Mouse (Mus musculus) layer of hippocampus, adult 2 months (tissue): ENCODE measurements around the gene Hyal2. TPM values are rescaled to one million over a fixed set of nuclear protein-coding genes. Genes with fewer than 3 reads are reported as not detected.

ENCODE experiments used
- DNase-seq, 2 experiments: peaks; one replicate each; pipeline ENCODE4 v3.0.0; 2022; ENCODE audit warnings: low spot score in 2 of 2
- H3K27ac ChIP-seq: fragments of 200-600 bp; 2 replicates; pipeline ENCODE4 v1.8.1; 2022
- H3K4me3 ChIP-seq: fragments of 200-600 bp; 2 replicates; pipeline ENCODE4 v1.8.1; 2022; ENCODE audit warnings: mild to moderate bottlenecking
- CTCF ChIP-seq: fragments of 200-600 bp; conservative IDR thresholded peaks from 2 replicates; pipeline ENCODE4 v1.8.1; 2022; ENCODE audit warnings: antibody characterized with exemption, mild to moderate bottlenecking, moderate library complexity
- long read RNA-seq, 2 experiments: library from polyadenylated mRNA; stranded (forward); transcript quantifications; one replicate each; pipeline ENCODE4 v2.0.0; 2021; ENCODE audit warnings: borderline mapping rate in 2 of 2
- total RNA-seq, 2 experiments: library from RNA; stranded (reverse); gene quantifications; 2 replicates each; pipeline ENCODE4 v1.2.3; 2021

Gene Hyal2
- 10 to 100 TPM; 11.5 to 16.9 TPM for total RNA-seq
- long read RNA-seq, experiment 1, transcript Hyal2-201 (4 exons, 1,893 nt): major isoform, 12 of 17 reads
- long read RNA-seq, experiment 1, partial matches to known transcripts: 4 of 17 reads
- long read RNA-seq, experiment 1, other reads (novel, unspliced or antisense): 0 of 17 reads
- long read RNA-seq, experiment 2, transcript Hyal2-201 (4 exons, 1,893 nt): major isoform, 11 of 15 reads
- long read RNA-seq, experiment 2, partial matches to known transcripts: 1 of 15 reads
- long read RNA-seq, experiment 2, other reads (novel, unspliced or antisense): 1 of 15 reads

- no peak for TF ChIP-seq CTCF
- DNase-seq: no peak
- peak within 1 kb of the TSS; percentile 96 for H3K27ac ChIP-seq
These were observed at the start of gene Hyal2 for GRCm38 (mm10) chr9:107567702-107568319. TSS of gene Hyal2 (plus strand) at chr9:107567945.

DNA sequence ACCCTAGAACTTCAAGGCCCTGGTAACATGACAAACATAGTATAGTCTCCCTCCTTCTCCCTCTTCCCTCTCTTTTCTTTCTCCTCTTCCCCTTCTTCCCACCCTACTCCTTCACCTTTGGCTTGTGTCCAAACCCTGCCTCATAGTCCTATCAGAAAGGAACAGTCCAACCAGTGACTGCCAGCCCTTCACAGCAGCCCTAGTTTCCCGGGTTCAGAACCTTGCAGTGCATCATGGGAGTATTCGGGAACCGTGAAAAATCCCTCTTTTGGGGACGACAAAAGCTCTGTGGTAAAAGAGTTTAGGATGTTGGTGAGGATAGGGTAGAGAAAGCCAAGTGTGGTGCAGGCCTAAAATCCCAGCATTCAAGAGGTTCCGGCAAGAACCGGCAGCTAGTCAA, 47.4 kb upstream of the Hyal2 start:
- DNase-seq: no peak
- no peak for TF ChIP-seq CTCF

More at GRCm38 (mm10) chr9:107567702-107568319, at the start of gene Hyal2:
- peak within 1 kb of the TSS; percentile 91 for H3K4me3 ChIP-seq

GRCm38 (mm10) chr9:107521190-107521589, 46.6 kb upstream of the Hyal2 start:
- no peak for DNase-seq
- H3K27ac ChIP-seq: no peak overlapping the region
- no peak overlapping the region for H3K4me3 ChIP-seq
- TF ChIP-seq CTCF: no peak

More for the DNA sequence above, 47.4 kb upstream of the Hyal2 start:
- H3K27ac ChIP-seq: no peak overlapping the region
- H3K4me3 ChIP-seq: no peak overlapping the region

GRCm38 (mm10) chr9:107521711-107522399, 45.9 kb upstream of the Hyal2 start:
- Histone ChIP-seq H3K27ac (no peak overlapping the region), H3K4me3 (no peak overlapping the region)
- DNase-seq: no peak
- TF ChIP-seq CTCF: no peak

GRCm38 (mm10) chr9:107522400-107522711, 45.4 kb upstream of the Hyal2 start:
- H3K27ac ChIP-seq: no peak overlapping the region
- H3K4me3 ChIP-seq: no peak overlapping the region
- no peak for TF ChIP-seq CTCF
- DNase-seq: no peak

- peak overlapping the region; percentile 41 for H3K4me3 ChIP-seq
- peak; percentile 58 to 68 for DNase-seq
- no peak for TF ChIP-seq CTCF
These were observed 41.3 kb upstream of the Hyal2 start for GRCm38 (mm10) chr9:107526198-107527026.

DNA sequence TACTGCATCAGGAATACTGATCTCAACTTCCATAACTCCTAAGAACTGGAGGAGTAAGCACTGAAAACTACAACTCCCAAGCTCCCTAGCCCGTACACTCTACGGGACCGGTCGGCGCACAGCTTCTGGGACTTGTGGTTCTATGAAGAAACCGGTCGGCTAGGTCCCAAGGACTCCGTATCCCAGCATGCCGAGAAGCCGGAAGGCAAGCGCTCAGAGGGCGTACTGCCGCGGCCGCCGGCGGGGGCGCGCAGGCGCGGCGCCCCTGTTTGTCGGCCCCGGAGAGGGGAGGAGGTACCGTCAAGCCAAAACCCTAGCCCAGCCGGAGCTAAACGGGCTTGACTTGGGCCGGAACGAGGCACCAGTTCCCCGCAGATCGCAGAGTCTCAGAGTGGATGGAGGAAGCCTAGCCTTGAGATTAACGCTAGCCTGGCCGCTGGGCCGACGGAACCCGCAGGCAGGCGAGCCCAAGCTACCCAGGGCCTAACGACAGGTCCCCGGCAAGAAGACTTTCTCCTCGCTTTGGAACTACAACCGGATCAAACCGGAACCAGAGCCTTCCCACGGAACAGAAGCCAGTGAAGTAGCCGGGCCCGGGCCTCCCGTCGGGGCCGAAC, 33.8 kb upstream of the Hyal2 start, which contains the start of gene Tmem115:
Tmem115 (plus strand) TSS at position 155 of the 617 bp plus-strand sequence.
- peak; percentile 65 for TF ChIP-seq CTCF
- H3K27ac ChIP-seq: peak within 1 kb of the TSS; percentile 96
- peak within 1 kb of the TSS; percentile 70 for H3K4me3 ChIP-seq
- peak; percentile 93 to 98 for DNase-seq

More at GRCm38 (mm10) chr9:107526198-107527026, 41.3 kb upstream of the Hyal2 start:
- H3K27ac ChIP-seq: no peak overlapping the region

- DNase-seq: no peak
- Histone ChIP-seq H3K27ac (peak overlapping the region; percentile 96), H3K4me3 (peak overlapping the region; percentile 70)
- no peak for TF ChIP-seq CTCF
These were observed 33.1 kb upstream of the Hyal2 start for GRCm38 (mm10) chr9:107534408-107535202.

DNA sequence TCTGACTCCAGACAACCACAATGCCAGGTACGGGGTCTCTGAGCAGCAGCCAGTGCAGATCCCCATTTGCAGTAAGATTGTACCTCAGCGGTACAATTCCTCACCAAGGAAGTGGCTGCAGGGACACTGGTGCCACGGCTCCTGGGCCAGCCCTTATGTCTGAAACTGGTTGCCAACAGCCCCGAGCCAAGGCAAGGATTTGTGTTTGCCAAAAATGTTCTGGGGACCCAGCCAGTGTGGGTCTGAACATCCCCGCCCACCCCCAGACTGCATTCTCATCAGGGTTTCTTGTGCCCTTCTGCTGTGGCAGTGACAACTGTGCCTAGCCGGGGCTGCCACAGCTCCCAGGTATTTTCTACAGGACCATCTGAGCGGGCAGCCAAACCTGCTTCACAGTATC, 29.5 kb upstream of the Hyal2 start:
- peak; percentile 57 to 63 for DNase-seq

GRCm38 (mm10) chr9:107538711-107539110, 29.0 kb upstream of the Hyal2 start:
- H3K4me3 ChIP-seq: no peak overlapping the region
- TF ChIP-seq CTCF: no peak
- DNase-seq: no peak
- peak overlapping the region; percentile 49; the same call in 1 of the 2 replicates for H3K27ac ChIP-seq

More for the DNA sequence above, 29.5 kb upstream of the Hyal2 start:
- Histone ChIP-seq H3K4me3 (no peak overlapping the region; the same call in 1 of the 2 replicates), H3K27ac (peak overlapping the region; percentile 49; the same call in 1 of the 2 replicates)
- TF ChIP-seq CTCF: no peak

- no peak overlapping the region for H3K4me3 ChIP-seq
- TF ChIP-seq CTCF: no peak
- no peak for DNase-seq
- H3K27ac ChIP-seq: no peak overlapping the region
These were observed 27.8 kb upstream of the Hyal2 start for GRCm38 (mm10) chr9:107539940-107540339.
